Mouse (Mus musculus): ENCODE data around the gene Cdrt4. TPM values are rescaled to one million over a fixed set of nuclear protein-coding genes. Genes with fewer than 3 reads are reported as not detected.

The Cdrt4 gene
- polyA plus RNA-seq, 1 experiment from 2014 or later, result not detected

Other genes with a start within 250 kb of the Cdrt4 start
- gene Zfp287, start 219.3 kb upstream of the Cdrt4 start, polyA plus RNA-seq (2015; fragmentation: Nextera tagmentation; extraction: Ambion mirVana), result 3.6 and 3.8 TPM in 2 replicates
- not detected in 2 replicates for gene Gm10428, start 198.1 kb upstream of the Cdrt4 start, polyA plus RNA-seq (2015; fragmentation: Nextera tagmentation; extraction: Ambion mirVana)
- gene Zfp286, start 161.7 kb upstream of the Cdrt4 start, polyA plus RNA-seq (2015; fragmentation: Nextera tagmentation; extraction: Ambion mirVana), result 9.9 and 10.2 TPM in 2 replicates
- 5.7 and 5.8 TPM in 2 replicates for gene Trim16, start 131.0 kb upstream of the Cdrt4 start, polyA plus RNA-seq (2015; fragmentation: Nextera tagmentation; extraction: Ambion mirVana)
- 0.13 TPM in 1 of 2 replicates, not detected in the other for gene Fbxw10, start 104.1 kb upstream of the Cdrt4 start, polyA plus RNA-seq (2015; fragmentation: Nextera tagmentation; extraction: Ambion mirVana)
- gene Tvp23b, start 71.7 kb upstream of the Cdrt4 start, polyA plus RNA-seq (2015; fragmentation: Nextera tagmentation; extraction: Ambion mirVana), result 47.7 and 52.3 TPM in 2 replicates
- not detected in 2 replicates for gene Tekt3, start 110.5 kb downstream of the Cdrt4 start, polyA plus RNA-seq (2015; fragmentation: Nextera tagmentation; extraction: Ambion mirVana)
- gene Pmp22, start 177.8 kb downstream of the Cdrt4 start, polyA plus RNA-seq (2015; fragmentation: Nextera tagmentation; extraction: Ambion mirVana), result 74.1 and 78.4 TPM in 2 replicates